Mouse (Mus musculus) v-Abl transformed pro-B cells (cell line): Measurements from ENCODE around the gene Nsun4.

ENCODE experiments used
- in situ Hi-C, 2 experiments: fragments of 400-800 bp; cut with MboI; formaldehyde crosslinking; loops; one replicate each; pipeline ENCODE4 v1.15.1; 2025; ENCODE audit not compliant: unreplicated experiment in 2 of 2

Nsun4 gene

GRCm38 (mm10) chr4:115989382-115989781 lies 64.3 kb downstream of the Nsun4 start:
- in situ Hi-C loops, result loop anchor here (10.0 kb wide), 2 partner anchors 515 to 885 kb away; no protein-coding TSS in a partner anchor

GRCm38 (mm10) chr4:115987858-115988530 lies 65.7 kb downstream of the Nsun4 start:
- in situ Hi-C loops, result loop anchor here (10.0 kb wide), 2 partner anchors 513 to 883 kb away; no protein-coding TSS in a partner anchor

- in situ Hi-C loops, result loop anchor here (10.0 kb wide), 2 partner anchors 513 to 883 kb away; no protein-coding TSS in a partner anchor
Measured at GRCm38 (mm10) chr4:115987436-115987835, 66.2 kb downstream of the Nsun4 start.

- in situ Hi-C loops, result loop anchor here (5.0 to 10.0 kb wide), 3 partner anchors 83 to 880 kb away; no protein-coding TSS in a partner anchor
Measured at GRCm38 (mm10) chr4:115984967-115985366, 68.7 kb downstream of the Nsun4 start.

- in situ Hi-C loops, result loop anchor here (5.0 to 10.0 kb wide), 3 partner anchors 82 to 879 kb away; no protein-coding TSS in a partner anchor
Measured at GRCm38 (mm10) chr4:115984111-115984510, 69.6 kb downstream of the Nsun4 start.
